Mouse (Mus musculus): Measurements from ENCODE around the gene Tmem177.

The Tmem177 gene

GRCm38 (mm10) chr1:119912953-119913814 is at the start of gene Tmem177:
TSS of gene Tmem177 (minus strand) at chr1:119913208.
- DNase-seq (ENCODE audit: low spot score in 2 of 2) = peak; percentile 96 to 98

- no peak for DNase-seq (ENCODE audit: low spot score in 2 of 2)
Measured at GRCm38 (mm10) chr1:119959920-119960319, 46.9 kb upstream of the Tmem177 start.

GRCm38 (mm10) chr1:119959464-119959863 is 46.5 kb upstream of the Tmem177 start:
- DNase-seq (ENCODE audit: low spot score in 2 of 2) = no peak

- no peak for DNase-seq (ENCODE audit: low spot score in 2 of 2)
Measured at GRCm38 (mm10) chr1:119957716-119958222, 44.8 kb upstream of the Tmem177 start.

- DNase-seq (ENCODE audit: low spot score in 2 of 2) = no peak
Measured at GRCm38 (mm10) chr1:119954680-119955079, 41.7 kb upstream of the Tmem177 start.

- DNase-seq (ENCODE audit: low spot score in 2 of 2) = no peak
Measured at GRCm38 (mm10) chr1:119953456-119953855, 40.4 kb upstream of the Tmem177 start.

GRCm38 (mm10) chr1:119950086-119950485 is 37.1 kb upstream of the Tmem177 start:
- DNase-seq (ENCODE audit: low spot score in 2 of 2) = no peak

- DNase-seq (ENCODE audit: low spot score in 2 of 2) = no peak
Measured at GRCm38 (mm10) chr1:119936861-119937260, 23.9 kb upstream of the Tmem177 start.

- DNase-seq (ENCODE audit: low spot score in 2 of 2) = no peak
Measured at GRCm38 (mm10) chr1:119931421-119932150, 18.6 kb upstream of the Tmem177 start.

GRCm38 (mm10) chr1:119929715-119930114 is 16.7 kb upstream of the Tmem177 start:
- DNase-seq (ENCODE audit: low spot score in 2 of 2) = no peak

GRCm38 (mm10) chr1:119919299-119919698 is 6.3 kb upstream of the Tmem177 start:
- peak in 1 of 2 experiments; percentile 15 for DNase-seq (ENCODE audit: low spot score in 2 of 2)

- no peak for DNase-seq (ENCODE audit: low spot score in 2 of 2)
Measured at GRCm38 (mm10) chr1:119916823-119917371, 3.9 kb upstream of the Tmem177 start.

- DNase-seq (ENCODE audit: low spot score in 2 of 2) = no peak
Measured at GRCm38 (mm10) chr1:119907206-119907748, 5.7 kb downstream of the Tmem177 start.

GRCm38 (mm10) chr1:119903231-119903620 is 9.8 kb downstream of the Tmem177 start:
- no peak for DNase-seq (ENCODE audit: low spot score in 2 of 2)

- no peak for DNase-seq (ENCODE audit: low spot score in 2 of 2)
Measured at GRCm38 (mm10) chr1:119902551-119903230, 10.3 kb downstream of the Tmem177 start.

- no peak for DNase-seq (ENCODE audit: low spot score in 2 of 2)
Measured at GRCm38 (mm10) chr1:119899195-119900123, 13.5 kb downstream of the Tmem177 start.

GRCm38 (mm10) chr1:119894936-119895335 is 18.1 kb downstream of the Tmem177 start:
- peak; percentile 23 to 66 for DNase-seq (ENCODE audit: low spot score in 2 of 2)

- DNase-seq (ENCODE audit: low spot score in 2 of 2) = no peak
Measured at GRCm38 (mm10) chr1:119893600-119893999, 19.4 kb downstream of the Tmem177 start.

GRCm38 (mm10) chr1:119892933-119893332 is 20.1 kb downstream of the Tmem177 start:
- no peak for DNase-seq (ENCODE audit: low spot score in 2 of 2)

- no peak for DNase-seq (ENCODE audit: low spot score in 2 of 2)
Measured at GRCm38 (mm10) chr1:119891865-119892264, 21.1 kb downstream of the Tmem177 start.

All from thymus, postnatal 10 days (tissue).